Mouse (Mus musculus) ES-E14 (cell line): ENCODE measurements around the gene Erbb3. TPM values are rescaled to one million over a fixed set of nuclear protein-coding genes. Genes with fewer than 3 reads are reported as not detected.
A peak's percentile ranks its signal among the peaks of the same experiment; 100 is the strongest.
"Not testable (repeated sequence)": the region's sequence is repeated elsewhere in the genome, so short reads cannot be mapped to it uniquely, and the experiment has no call there.

Experiments used
- DNase-seq: peaks from one replicate; pipeline ENCODE4 v3.0.0-alpha.2; 2013; ENCODE audit warnings: low read depth, low spot score
- H3K27ac ChIP-seq: 2 replicates; pipeline ENCODE4 v1.5.1; 2012; ENCODE audit warnings: low read depth, mild to moderate bottlenecking, low read length, moderate library complexity, mixed read lengths; ENCODE audit not compliant: poor library complexity, insufficient read depth, severe bottlenecking
- H3K36me3 ChIP-seq: 2 replicates; pipeline ENCODE4 v1.6.1; 2012; ENCODE audit warnings: mild to moderate bottlenecking, low read length, moderate library complexity, mixed read lengths; ENCODE audit not compliant: control insufficient read depth, poor library complexity, insufficient read depth, severe bottlenecking
- H3K4me1 ChIP-seq, 2 experiments: fragments of 150-350 bp in 1 of 2; sonication (generic) in 1 of 2; 2 replicates each; pipeline ENCODE4 v1.6.1; 2012; ENCODE audit warnings: low read length in 2 of 2, mild to moderate bottlenecking in 1 of 2, mixed read lengths in 1 of 2; ENCODE audit not compliant: control insufficient read depth in 2 of 2, insufficient read depth in 2 of 2, poor library complexity in 1 of 2
- H3K4me3 ChIP-seq, 2 experiments: fragments of 150-350 bp in 1 of 2; sonication (generic) in 1 of 2; 2 replicates each; pipeline ENCODE4 v1.5.1; 2012; ENCODE audit warnings: low read length in 2 of 2, low read depth in 1 of 2, mild to moderate bottlenecking in 1 of 2, mixed read lengths in 1 of 2; ENCODE audit not compliant: insufficient read depth in 1 of 2, poor library complexity in 1 of 2, severe bottlenecking in 1 of 2
- H3K9ac ChIP-seq: 2 replicates; pipeline ENCODE4 v1.6.1; 2012; ENCODE audit warnings: low read depth, mild to moderate bottlenecking, low read length, mixed read lengths; ENCODE audit not compliant: poor library complexity, insufficient read depth, severe bottlenecking
- H3K9me3 ChIP-seq: fragments of 150-350 bp; sonication (generic); 2 replicates; pipeline ENCODE4 v1.6.1; 2012; ENCODE audit warnings: low read depth, mild to moderate bottlenecking, low read length; ENCODE audit not compliant: control insufficient read depth, insufficient read depth
- CHD2 ChIP-seq: IDR thresholded peaks from 2 replicates; pipeline ENCODE4 v1.6.1; 2014; ENCODE audit warnings: mild to moderate bottlenecking, low read depth, low read length, inconsistent platforms
- HCFC1 ChIP-seq: IDR thresholded peaks from 2 replicates; pipeline ENCODE4 v1.6.1; 2012; ENCODE audit warnings: low read length, inconsistent platforms, borderline replicate concordance; ENCODE audit not compliant: insufficient read depth
- MAFK ChIP-seq: IDR thresholded peaks from 2 replicates; pipeline ENCODE4 v1.6.1; 2014; ENCODE audit warnings: mild to moderate bottlenecking, low read depth, low read length, inconsistent platforms; ENCODE audit not compliant: insufficient read depth
- ZC3H11A ChIP-seq: IDR thresholded peaks from 2 replicates; pipeline ENCODE4 v1.6.1; 2012; ENCODE audit warnings: low read depth, mild to moderate bottlenecking, inconsistent platforms, low read length, borderline replicate concordance
- ZNF384 ChIP-seq: IDR thresholded peaks from 2 replicates; pipeline ENCODE4 v1.6.1; 2012; ENCODE audit warnings: low read depth, low read length, inconsistent platforms
- in situ Hi-C, 2 experiments: fragments of 600-800 bp; cut with MboI; formaldehyde crosslinking; loops; one replicate each; pipeline ENCODE4 v1.15.1; 2025; ENCODE audit warnings: low sequenced_read_pairs in 2 of 2, inconsistent platforms in 1 of 2; ENCODE audit not compliant: unreplicated experiment in 2 of 2
- total RNA-seq: library from RNA; depleted of rRNA; stranded (reverse); fragments of 300-350 nt; gene quantifications from 2 replicates; pipeline ENCODE4 v1.2.3, GENCODE M21; 2012

Erbb3 gene
- total RNA-seq, 1 experiment, result 24.9 TPM

DNA sequence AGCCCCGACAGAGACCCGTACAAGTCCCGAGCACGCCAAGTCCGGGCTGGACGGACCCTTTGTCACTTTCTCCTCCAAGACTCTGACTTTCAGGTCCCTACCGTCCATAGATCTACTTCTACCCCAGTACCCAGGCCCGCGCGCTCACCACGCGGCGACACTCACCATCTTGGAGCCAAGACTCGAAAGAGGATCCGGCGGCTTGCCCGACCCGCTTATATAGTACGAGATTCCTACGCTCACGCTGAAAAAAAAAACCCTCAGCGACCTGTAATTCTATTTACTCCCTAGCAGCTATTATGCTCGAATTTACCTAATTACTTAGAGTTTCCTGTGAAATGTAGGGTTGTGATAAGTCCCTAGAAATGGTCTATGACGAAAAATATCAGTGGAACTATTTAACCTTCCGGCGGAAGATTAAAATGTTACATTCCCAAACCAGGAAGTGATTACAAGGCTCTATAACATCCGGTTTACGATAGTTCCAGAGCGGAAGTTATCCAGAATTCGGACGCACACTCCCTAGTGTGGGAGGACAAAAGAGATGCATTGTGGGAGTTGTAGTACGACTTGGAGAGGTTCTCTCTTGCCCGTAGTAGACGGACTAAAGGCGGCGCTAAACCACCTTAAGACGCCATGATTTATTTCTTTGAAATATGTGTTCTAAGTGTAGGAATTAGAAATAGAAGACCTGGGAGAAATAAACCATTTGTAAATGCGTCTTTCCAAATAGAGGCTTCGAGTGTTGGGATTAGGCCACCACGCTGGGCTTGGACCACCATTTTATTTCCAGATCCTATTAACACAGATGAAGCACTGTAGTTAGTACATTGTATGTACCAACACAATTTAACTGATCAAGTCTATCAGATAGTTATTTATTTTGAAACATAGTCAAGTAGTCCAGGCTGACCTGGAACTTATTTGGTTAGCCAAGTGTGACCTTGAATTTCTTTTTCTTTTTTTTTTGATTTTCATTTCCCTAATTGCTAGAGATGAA, 37.2 kb upstream of the Erbb3 start, which contains the start of gene Rps26:
Gene Rps26, minus strand, starts transcription at position 437 of the 1,000 bp plus-strand sequence.
- H3K4me3 ChIP-seq, result peak within 1 kb of the TSS; percentile 91 to 96
- peak; percentile 95 for DNase-seq
- peaks cover 2 to 4% of the 10 kb centered on the region in 2 experiments; a peak in 3 of 4 replicates for H3K4me1 ChIP-seq
- H3K9ac ChIP-seq, result peak within 1 kb of the TSS; percentile 100
- in situ Hi-C loops, result no loop called here
- TF ChIP-seq MAFK (no peak), ZC3H11A (no peak), ZNF384 (peak; percentile 97), CHD2 (peak; percentile 88), HCFC1 (peak; percentile 95)
- H3K9me3 ChIP-seq, result no peaks in the 10 kb centered on the region
- H3K36me3 ChIP-seq, result peaks cover 23% of the 10 kb centered on the region
- peak within 1 kb of the TSS; percentile 88 for H3K27ac ChIP-seq

GRCm38 (mm10) chr10:128625287-128625894, 35.9 kb upstream of the Erbb3 start:
- TF ChIP-seq CHD2 (no peak), ZC3H11A (no peak), ZNF384 (no peak), HCFC1 (no peak), MAFK (no peak)
- no peak for DNase-seq
- H3K27ac ChIP-seq, result peak overlapping the region; percentile 88; the same call in 1 of the 2 replicates

DNA sequence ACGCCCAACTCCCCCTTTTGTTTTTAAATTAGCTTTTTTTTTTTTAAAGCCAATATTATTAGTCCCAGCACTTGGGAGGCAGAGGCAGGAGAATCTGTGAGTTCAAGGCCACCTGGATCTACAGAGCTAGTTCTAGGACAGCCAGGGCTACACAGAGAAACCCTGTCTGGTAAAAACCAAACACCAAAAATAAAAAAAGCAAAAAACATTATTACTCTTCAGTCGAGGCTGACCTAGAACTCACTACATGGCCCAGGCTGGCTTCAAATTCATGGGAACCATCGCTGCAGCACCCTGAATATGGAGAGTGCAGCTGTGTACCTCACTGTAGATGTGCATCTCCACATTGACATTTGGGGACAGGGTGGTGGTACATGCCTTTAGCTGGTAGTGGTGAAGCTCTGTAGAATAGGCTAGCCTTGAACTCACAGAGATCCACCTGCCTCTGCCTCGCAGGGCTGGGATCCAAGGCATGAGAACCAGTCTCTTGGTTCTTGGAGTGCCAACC, 33.7 kb upstream of the Erbb3 start:
- H3K4me3 ChIP-seq, DNase-seq, in situ Hi-C loops, H3K4me1 ChIP-seq, H3K9ac ChIP-seq, H3K27ac ChIP-seq, H3K9me3 ChIP-seq: not testable (repeated sequence)
- peaks cover 23% of the 10 kb centered on the region for H3K36me3 ChIP-seq
- TF ChIP-seq CHD2, result 0 out of 2 replicates have a peak, but pooled peaks have one; percentile 7

More at GRCm38 (mm10) chr10:128625287-128625894, 35.9 kb upstream of the Erbb3 start:
- in situ Hi-C loops, result no loop called here
- H3K9ac ChIP-seq, result peak overlapping the region; percentile 100
- peaks cover 0 to 2% of the 10 kb centered on the region in 2 experiments; a peak in 1 of 4 replicates for H3K4me1 ChIP-seq
- H3K36me3 ChIP-seq, result peaks cover 23% of the 10 kb centered on the region
- no peaks in the 10 kb centered on the region for H3K9me3 ChIP-seq
- peak overlapping the region; percentile 91 to 96 for H3K4me3 ChIP-seq

GRCm38 (mm10) chr10:128622702-128623101, 33.2 kb upstream of the Erbb3 start:
- H3K4me1 ChIP-seq, result peaks cover 0 to 1% of the 10 kb centered on the region in 2 experiments; a peak in 1 of 4 replicates
- in situ Hi-C loops, result no loop called here
- peaks cover 23% of the 10 kb centered on the region for H3K36me3 ChIP-seq
- TF ChIP-seq MAFK (no peak), CHD2 (no peak), HCFC1 (no peak), ZC3H11A (no peak), ZNF384 (no peak; the same call in 1 of the 2 replicates)
- no peaks in the 10 kb centered on the region for H3K9me3 ChIP-seq
- no peak overlapping the region for H3K4me3 ChIP-seq
- DNase-seq, result no peak
- H3K27ac ChIP-seq, result no peak overlapping the region; the same call in 1 of the 2 replicates
- no peak overlapping the region for H3K9ac ChIP-seq
